Mouse (Mus musculus): ENCODE data around the gene Antxr1. TPM values are rescaled to one million over a fixed set of nuclear protein-coding genes. Genes with fewer than 3 reads are reported as not detected.

Gene Antxr1
- polyA plus RNA-seq, 1 experiment from 2014 or later: 20.5 TPM

DNA sequence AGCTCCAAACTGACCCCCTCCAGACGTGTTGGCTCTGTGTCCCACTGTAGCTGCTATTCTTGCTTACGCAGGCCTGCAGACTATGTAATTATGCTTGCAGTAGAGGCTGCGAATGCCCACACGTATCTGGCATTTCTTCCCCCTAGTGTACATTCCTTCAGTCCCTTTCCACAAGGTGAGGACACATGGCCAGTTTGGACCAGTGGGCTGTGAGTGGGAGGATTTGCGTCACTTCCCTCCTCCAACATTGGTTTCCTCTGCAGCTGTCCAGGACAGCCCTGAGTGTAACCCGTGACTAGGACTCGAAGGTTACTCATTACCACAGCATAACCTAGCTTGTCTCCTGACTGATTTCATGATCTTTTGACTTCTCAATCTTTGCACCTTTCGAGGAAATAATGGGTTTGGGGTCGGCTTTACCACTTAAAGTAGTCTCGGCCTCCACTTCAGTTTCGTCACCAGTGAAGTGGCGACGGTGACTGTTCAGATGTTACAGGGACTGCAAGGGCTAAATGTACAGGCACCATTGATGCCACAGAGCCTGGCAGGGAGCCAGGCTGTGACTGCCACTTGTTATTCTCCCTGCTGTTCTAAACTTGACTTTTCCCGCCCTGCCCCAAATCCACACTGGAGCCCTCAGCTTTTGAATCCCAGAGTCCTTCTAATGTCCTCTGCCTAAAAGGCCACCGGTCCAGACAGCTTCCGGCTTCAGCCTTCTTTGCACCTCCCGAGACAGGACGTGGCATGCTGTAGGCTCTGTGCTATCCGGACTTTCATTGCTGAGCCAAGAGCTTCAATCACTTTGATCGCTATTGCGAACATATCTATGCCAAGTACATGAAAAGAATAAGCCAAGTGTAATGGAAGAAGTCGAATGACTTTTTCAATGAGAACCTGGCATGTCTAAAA is 7.1 kb downstream of the Antxr1 start:
- no peak for ATAC-seq (ENCODE audit: insufficient number of reproducible peaks, insufficient read depth, low FRiP score, low TSS enrichment, low read depth)
- no peak overlapping the region for H3K4me3 ChIP-seq

DNA sequence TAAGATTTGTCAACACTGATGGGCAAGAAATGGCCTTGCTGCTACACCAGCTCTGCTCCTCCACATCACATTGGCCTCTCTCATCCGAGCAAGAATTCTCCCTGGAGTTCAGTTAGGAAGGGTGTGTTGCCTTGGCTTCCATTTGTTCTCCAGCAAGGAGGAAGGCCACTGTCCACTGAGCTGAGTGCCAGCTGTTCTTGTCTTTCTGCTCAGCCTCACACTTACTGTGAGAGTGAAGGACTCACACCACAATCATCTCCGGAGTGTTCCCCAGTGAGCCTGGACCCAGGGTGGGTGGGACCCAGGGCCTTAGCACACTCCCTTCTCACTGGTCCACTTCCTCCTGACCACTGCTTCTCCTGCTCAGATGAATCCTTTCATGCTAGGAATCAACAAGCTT is 8.7 kb downstream of the Antxr1 start:
- peaks cover 34% of the 10 kb centered on the region for H3K4me1 ChIP-seq
- H3K4me2 ChIP-seq: no peak overlapping the region
- WGBS: 93% methylated on average over 2 of the region's 2 CpGs
- no peak for ATAC-seq (ENCODE audit: insufficient number of reproducible peaks, insufficient read depth, low FRiP score, low TSS enrichment, low read depth)
- peaks cover 8% of the 10 kb centered on the region for H3K36me3 ChIP-seq
- no peak overlapping the region for H3K27ac ChIP-seq
- H3K27me3 ChIP-seq: no peaks in the 10 kb centered on the region
- no peaks in the 10 kb centered on the region for H3K9me3 ChIP-seq
- H3K9ac ChIP-seq: no peak overlapping the region
- H3K4me3 ChIP-seq: no peak overlapping the region

More for the DNA sequence above, 7.1 kb downstream of the Antxr1 start:
- H3K36me3 ChIP-seq: peaks cover 8% of the 10 kb centered on the region
- H3K4me1 ChIP-seq: peaks cover 44% of the 10 kb centered on the region
- no peaks in the 10 kb centered on the region for H3K9me3 ChIP-seq
- H3K27ac ChIP-seq: peak overlapping the region; percentile 28; the same call in 1 of the 2 replicates
- H3K9ac ChIP-seq: no peak overlapping the region
- H3K4me2 ChIP-seq: no peak overlapping the region
- WGBS: 82% methylated on average over 22 of the region's 22 CpGs
- H3K27me3 ChIP-seq: no peaks in the 10 kb centered on the region

DNA sequence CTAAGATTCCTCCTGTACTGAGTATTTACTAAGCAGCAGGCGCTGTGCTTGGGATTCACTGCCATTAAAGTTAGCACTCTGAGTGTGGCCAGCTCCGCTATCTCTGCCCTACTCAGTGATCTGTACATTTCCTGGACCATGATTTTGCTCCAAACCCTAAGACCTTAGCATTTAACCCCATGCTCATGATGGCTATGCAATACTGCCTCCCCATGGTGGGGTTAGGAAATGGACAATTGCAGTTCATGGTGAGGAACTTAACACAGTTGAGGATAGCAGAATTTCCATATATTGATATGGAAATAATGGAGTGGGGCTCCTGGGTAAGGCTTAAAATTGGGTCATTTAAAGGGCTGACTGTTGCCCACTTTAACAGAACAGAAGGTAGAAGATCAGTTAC is 12.2 kb downstream of the Antxr1 start:
- ATAC-seq (ENCODE audit: insufficient number of reproducible peaks, insufficient read depth, low FRiP score, low TSS enrichment, low read depth): no peak
- WGBS: 93% methylated on average over 2 of the region's 2 CpGs

DNA sequence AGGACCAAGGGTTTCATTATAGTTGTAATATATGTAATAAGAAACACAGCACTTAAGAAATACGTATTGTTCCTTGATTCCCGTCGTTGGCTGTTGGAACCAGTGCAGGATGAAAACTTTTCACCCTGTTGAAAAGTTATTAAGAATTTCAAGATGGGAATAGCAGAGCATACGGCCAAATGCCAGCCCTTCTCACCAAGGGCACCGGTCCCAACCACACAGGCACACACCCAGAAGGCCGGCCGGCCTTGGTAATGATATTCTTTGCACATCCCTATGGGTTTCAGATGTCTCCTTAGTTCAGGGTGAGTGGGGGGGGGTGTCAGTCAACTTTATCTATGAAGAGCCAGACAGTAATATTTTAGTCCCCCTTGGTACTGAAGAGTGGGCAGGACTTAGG is 17.0 kb downstream of the Antxr1 start:
- 91% methylated on average over 7 of the region's 7 CpGs for WGBS
- no peak overlapping the region for H3K4me2 ChIP-seq

More for the DNA sequence above, 12.2 kb downstream of the Antxr1 start:
- Histone ChIP-seq H3K9ac (no peak overlapping the region), H3K4me3 (no peak overlapping the region), H3K36me3 (peaks cover 8% of the 10 kb centered on the region), H3K9me3 (no peaks in the 10 kb centered on the region), H3K4me1 (0 out of 2 replicates have a peak, but pooled peaks cover 3% of the 10 kb centered on the region), H3K4me2 (no peak overlapping the region), H3K27me3 (no peaks in the 10 kb centered on the region), H3K27ac (no peak overlapping the region)

DNA sequence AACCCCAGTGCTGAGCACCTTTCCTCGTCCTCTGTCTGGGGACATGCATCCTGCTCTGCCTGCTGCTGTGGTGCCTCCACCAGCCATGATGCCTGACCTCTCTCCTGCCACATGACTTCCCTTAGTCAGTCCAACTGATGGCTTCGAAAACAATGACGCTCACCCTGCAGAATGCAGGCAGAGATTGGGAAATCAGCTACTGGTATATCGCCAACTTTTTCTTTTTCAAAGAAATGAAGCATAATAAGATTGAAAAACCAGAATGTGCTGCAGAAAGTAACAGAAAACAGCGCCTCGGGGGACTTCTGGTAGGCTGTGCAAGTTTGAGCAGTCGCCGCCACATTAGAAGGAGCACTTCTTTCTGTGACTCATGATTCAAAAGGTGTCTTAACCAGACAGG is 18.7 kb downstream of the Antxr1 start:
- Histone ChIP-seq H3K4me2 (no peak overlapping the region), H3K27ac (0 out of 2 replicates have a peak overlapping the region, but pooled peaks have one; percentile 5), H3K36me3 (peaks cover 12% of the 10 kb centered on the region), H3K4me3 (no peak overlapping the region), H3K9me3 (no peaks in the 10 kb centered on the region), H3K27me3 (no peaks in the 10 kb centered on the region), H3K9ac (no peak overlapping the region), H3K4me1 (peaks cover 25% of the 10 kb centered on the region)
- no peak for ATAC-seq (ENCODE audit: insufficient number of reproducible peaks, insufficient read depth, low FRiP score, low TSS enrichment, low read depth)
- WGBS: 73% methylated on average over 8 of the region's 8 CpGs

More for the DNA sequence above, 17.0 kb downstream of the Antxr1 start:
- 0 out of 2 replicates have a peak, but pooled peaks cover 3% of the 10 kb centered on the region for H3K36me3 ChIP-seq
- no peaks in the 10 kb centered on the region for H3K27me3 ChIP-seq
- H3K9me3 ChIP-seq: no peaks in the 10 kb centered on the region
- ATAC-seq (ENCODE audit: insufficient number of reproducible peaks, insufficient read depth, low FRiP score, low TSS enrichment, low read depth): no peak
- H3K4me3 ChIP-seq: no peak overlapping the region
- no peak overlapping the region for H3K27ac ChIP-seq
- no peak overlapping the region for H3K9ac ChIP-seq
- H3K4me1 ChIP-seq: peaks cover 23% of the 10 kb centered on the region

DNA sequence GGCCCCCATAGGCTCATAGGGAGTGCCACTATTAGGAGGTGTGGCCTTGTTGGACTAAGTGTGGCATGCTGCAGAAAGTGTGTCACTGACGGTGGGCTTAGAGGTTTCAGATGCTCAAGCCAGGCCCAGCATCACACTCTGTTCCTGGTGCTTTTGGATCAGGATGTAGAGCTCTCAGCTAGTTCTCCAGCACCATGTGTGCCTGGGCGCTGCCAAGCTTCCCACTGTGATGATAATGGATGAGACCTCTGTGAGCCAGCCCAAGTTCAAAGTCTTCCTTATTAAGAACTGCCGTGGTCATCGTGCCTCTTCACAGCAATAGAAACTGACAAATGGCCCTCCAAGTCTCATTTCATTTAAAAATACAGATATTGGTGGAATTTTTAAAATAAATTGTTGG is 22.9 kb downstream of the Antxr1 start:
- Histone ChIP-seq H3K27ac (no peak overlapping the region), H3K4me2 (no peak overlapping the region), H3K27me3 (no peaks in the 10 kb centered on the region), H3K4me1 (peaks cover 22% of the 10 kb centered on the region), H3K36me3 (peaks cover 54% of the 10 kb centered on the region), H3K4me3 (no peak overlapping the region), H3K9me3 (no peaks in the 10 kb centered on the region), H3K9ac (no peak overlapping the region)
- no peak for ATAC-seq (ENCODE audit: insufficient number of reproducible peaks, insufficient read depth, low FRiP score, low TSS enrichment, low read depth)
- 88% methylated on average over 4 of the region's 4 CpGs for WGBS

DNA sequence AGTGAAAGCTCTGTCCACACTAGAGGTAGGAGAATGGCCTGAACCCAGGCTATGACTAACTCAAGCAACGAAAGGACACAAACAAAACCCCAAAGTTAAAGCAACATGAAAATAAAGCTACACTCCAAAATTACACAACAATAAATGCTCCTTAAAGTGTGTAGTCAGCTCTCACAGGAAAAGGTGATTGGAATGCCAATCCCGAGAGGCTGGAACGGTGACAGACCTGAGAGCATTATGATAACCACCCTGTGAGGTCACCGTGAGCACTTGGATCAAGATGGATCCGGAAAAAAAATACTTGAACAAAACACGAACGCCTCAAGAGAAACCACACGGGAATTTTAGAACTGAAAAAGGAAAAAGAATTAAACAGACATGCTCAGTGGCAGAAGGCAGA is 31.1 kb downstream of the Antxr1 start:
- H3K27ac ChIP-seq: 0 out of 2 replicates have a peak overlapping the region, but pooled peaks have one; percentile 85
- peaks cover 33% of the 10 kb centered on the region for H3K4me1 ChIP-seq
- H3K4me2 ChIP-seq: no peak overlapping the region
- H3K9ac ChIP-seq: no peak overlapping the region
- H3K27me3 ChIP-seq: no peaks in the 10 kb centered on the region
- 83% methylated on average over 8 of the region's 8 CpGs for WGBS
- H3K9me3 ChIP-seq: no peaks in the 10 kb centered on the region
- ATAC-seq (ENCODE audit: insufficient number of reproducible peaks, insufficient read depth, low FRiP score, low TSS enrichment, low read depth): no peak
- H3K4me3 ChIP-seq: no peak overlapping the region
- peaks cover 58% of the 10 kb centered on the region for H3K36me3 ChIP-seq

GRCm38 (mm10) chr6:87302746-87303145 is 32.9 kb downstream of the Antxr1 start:
- H3K4me2 ChIP-seq: peak overlapping the region; percentile 26
- H3K4me3 ChIP-seq: no peak overlapping the region
- ATAC-seq (ENCODE audit: insufficient number of reproducible peaks, insufficient read depth, low FRiP score, low TSS enrichment, low read depth): no peak
- H3K27me3 ChIP-seq: no peaks in the 10 kb centered on the region
- peaks cover 35% of the 10 kb centered on the region for H3K4me1 ChIP-seq
- H3K9ac ChIP-seq: no peak overlapping the region
- 31% methylated on average over 5 of the region's 5 CpGs for WGBS
- H3K27ac ChIP-seq: peak overlapping the region; percentile 85
- H3K9me3 ChIP-seq: no peaks in the 10 kb centered on the region
- peaks cover 48% of the 10 kb centered on the region for H3K36me3 ChIP-seq

DNA sequence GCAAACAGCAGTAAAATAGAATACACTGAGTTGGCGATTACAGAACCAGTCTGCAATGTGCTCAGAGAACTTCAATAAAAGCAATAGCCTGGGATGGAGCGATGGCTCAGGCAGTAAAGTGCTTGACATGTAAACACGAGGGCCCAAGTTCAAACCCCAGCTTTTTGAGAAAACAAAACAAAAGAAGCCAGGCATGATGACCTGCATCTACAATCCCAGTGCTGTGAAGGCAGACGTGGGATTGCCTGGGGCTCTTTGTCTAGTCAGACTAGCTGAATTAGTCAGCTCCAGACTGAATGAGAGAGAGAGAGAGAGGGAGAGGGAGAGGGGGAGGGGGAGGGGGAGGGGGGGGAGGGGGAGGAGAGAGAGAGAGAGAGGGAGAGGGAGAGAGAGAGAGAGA is 33.6 kb downstream of the Antxr1 start:
- peaks cover 45% of the 10 kb centered on the region for H3K36me3 ChIP-seq
- peak overlapping the region; percentile 22; the same call in 1 of the 2 replicates for H3K27ac ChIP-seq
- H3K9ac ChIP-seq: no peak overlapping the region
- no peak for ATAC-seq (ENCODE audit: insufficient number of reproducible peaks, insufficient read depth, low FRiP score, low TSS enrichment, low read depth)
- peaks cover 35% of the 10 kb centered on the region for H3K4me1 ChIP-seq
- 43% methylated on average over 4 of the region's 4 CpGs for WGBS
- no peak overlapping the region for H3K4me3 ChIP-seq
- H3K4me2 ChIP-seq: no peak overlapping the region
- no peaks in the 10 kb centered on the region for H3K27me3 ChIP-seq
- no peaks in the 10 kb centered on the region for H3K9me3 ChIP-seq

DNA sequence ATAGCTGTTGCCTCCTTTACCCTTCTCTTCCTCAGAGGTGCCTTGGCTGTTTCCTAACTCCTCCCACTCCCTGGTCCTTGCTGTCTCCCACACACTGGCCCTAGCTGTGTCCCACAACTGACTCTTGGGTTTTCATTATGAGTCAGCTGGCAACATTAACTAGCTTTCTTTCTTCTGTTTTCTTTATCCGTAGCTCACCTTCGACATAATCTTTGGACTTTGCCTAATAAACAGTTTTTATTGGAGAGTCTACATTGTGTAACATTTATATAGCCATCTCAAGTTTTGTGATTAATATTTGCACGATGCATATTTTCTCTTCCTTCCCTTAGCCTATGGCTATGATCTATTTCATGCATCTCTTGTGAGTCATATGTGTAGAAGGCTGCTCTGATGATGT is 40.7 kb downstream of the Antxr1 start:
- ATAC-seq (ENCODE audit: insufficient number of reproducible peaks, insufficient read depth, low FRiP score, low TSS enrichment, low read depth): no peak
- no peak overlapping the region for H3K4me2 ChIP-seq
- no peak overlapping the region for H3K9ac ChIP-seq
- no peaks in the 10 kb centered on the region for H3K27me3 ChIP-seq
- H3K9me3 ChIP-seq: no peaks in the 10 kb centered on the region
- peaks cover 48% of the 10 kb centered on the region for H3K36me3 ChIP-seq
- whole genome bisulfite sequencing: 94% methylated on average over 3 of the region's 3 CpGs
- no peak overlapping the region for H3K27ac ChIP-seq
- H3K4me3 ChIP-seq: no peak overlapping the region
- H3K4me1 ChIP-seq: peaks cover 6% of the 10 kb centered on the region

DNA sequence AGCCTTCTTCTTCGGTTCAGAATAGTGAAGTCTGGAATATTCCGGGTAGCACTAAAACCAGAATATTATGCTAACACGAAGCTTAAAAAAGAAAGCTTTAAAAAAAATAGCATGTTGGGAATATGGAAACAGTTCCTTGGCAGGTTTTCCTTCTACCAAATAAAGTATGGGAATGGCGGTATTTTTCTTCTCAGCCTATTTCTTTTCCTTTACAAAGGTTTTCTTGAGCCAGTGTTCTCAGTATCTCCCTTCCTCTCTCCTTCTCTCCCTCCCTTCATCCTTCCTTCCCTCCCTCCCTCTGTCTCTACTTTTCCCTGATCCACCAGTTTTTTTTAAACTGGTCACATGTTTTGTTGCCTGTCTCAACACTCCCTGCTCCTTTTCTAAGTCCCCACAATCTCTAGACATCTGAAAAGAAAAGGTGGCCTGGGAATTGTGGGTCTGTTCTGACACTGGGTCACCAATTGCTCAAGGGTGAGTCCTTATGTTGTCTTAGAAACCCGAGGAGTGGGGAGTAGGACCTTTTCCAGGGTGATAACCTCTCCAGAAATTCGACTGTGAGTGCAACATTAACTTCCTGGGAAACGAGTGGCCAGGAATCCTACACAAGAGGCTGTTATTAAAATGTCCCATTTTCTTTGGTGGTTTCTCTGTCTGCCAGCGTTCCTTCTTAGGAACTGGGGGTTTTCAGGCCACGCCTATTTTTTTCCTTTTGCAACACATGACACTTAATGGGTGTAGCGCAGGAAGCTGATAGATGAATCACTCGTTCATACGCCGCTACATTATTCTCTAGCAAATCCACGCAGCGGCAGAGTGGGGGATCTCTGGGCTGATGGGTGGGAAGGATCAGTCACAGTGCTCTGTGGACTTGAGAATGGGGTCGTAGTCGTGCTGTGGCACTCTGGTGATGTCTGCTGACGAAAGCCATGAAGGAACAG is 42.4 kb downstream of the Antxr1 start:
- WGBS: 75% methylated on average over 18 of the region's 18 CpGs
- H3K4me2 ChIP-seq: no peak overlapping the region
- H3K9me3 ChIP-seq: no peaks in the 10 kb centered on the region
- no peaks in the 10 kb centered on the region for H3K27me3 ChIP-seq
- H3K27ac ChIP-seq: no peak overlapping the region
- H3K36me3 ChIP-seq: peaks cover 50% of the 10 kb centered on the region
- H3K4me1 ChIP-seq: no peaks in the 10 kb centered on the region
- no peak overlapping the region for H3K4me3 ChIP-seq
- no peak for ATAC-seq (ENCODE audit: insufficient number of reproducible peaks, insufficient read depth, low FRiP score, low TSS enrichment, low read depth)
- H3K9ac ChIP-seq: no peak overlapping the region

Measured in embryonic facial prominence, embryonic 13.5 days (tissue).